Mouse (Mus musculus) cerebellum, postnatal 4 days (tissue): Measurements from ENCODE around the gene Fam234b.

ENCODE experiments used
- DNase-seq, 2 experiments: peaks; one replicate each; pipeline ENCODE4 v3.0.0; 2022; ENCODE audit warnings: low spot score in 2 of 2, mixed read lengths in 1 of 2

Fam234b gene

DNA sequence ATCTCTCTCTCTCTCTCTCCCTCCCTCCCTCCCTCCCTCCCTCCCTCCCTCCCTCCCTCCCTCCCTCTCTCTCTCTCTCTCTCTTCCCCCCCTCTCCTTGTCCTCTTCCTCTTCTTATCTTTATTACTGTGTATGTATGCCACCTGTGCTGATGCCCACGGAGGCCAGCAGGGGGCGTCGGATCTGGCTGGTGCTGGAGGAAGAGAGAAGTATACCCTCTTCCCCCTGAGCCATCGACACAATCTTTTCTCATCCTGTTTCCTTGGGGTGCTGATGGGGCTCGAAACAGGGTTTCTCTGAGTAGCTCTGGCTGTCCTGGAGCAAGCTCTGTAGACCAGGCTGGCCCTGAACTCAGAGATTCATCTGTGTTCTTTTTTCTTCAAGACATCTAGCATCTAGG lies 14.9 kb upstream of the Fam234b start:
- no peak for DNase-seq

- DNase-seq, result no peak
Measured at GRCm38 (mm10) chr6:135183961-135184360, 13.8 kb upstream of the Fam234b start.

- DNase-seq, result no peak
Measured at GRCm38 (mm10) chr6:135187076-135187917, 10.5 kb upstream of the Fam234b start.

GRCm38 (mm10) chr6:135188629-135189028 lies 9.1 kb upstream of the Fam234b start:
- DNase-seq, result no peak

GRCm38 (mm10) chr6:135190122-135190521 lies 7.7 kb upstream of the Fam234b start:
- DNase-seq, result no peak

DNA sequence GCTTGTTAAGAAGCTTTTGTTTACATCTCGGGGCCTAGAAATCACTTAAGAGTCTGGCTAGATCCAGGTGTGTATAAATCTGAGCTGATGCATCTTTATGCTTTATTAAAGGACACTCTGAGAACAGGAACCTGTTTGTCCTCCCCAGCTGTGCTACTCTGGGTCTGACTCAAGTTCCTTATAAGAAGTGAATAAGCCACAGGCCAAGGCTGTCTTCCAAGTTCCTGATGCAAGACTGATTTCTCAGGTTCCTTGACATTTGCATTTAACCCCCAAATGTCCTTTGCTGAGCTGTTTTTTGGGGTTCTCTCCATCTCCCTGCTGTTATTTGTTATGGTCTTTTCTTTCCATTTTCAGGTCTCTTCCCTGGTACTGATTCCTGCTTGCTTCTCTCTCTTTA lies 5.9 kb upstream of the Fam234b start:
- DNase-seq, result no peak

- no peak for DNase-seq
Measured at GRCm38 (mm10) chr6:135192993-135193392, 4.8 kb upstream of the Fam234b start.

DNA sequence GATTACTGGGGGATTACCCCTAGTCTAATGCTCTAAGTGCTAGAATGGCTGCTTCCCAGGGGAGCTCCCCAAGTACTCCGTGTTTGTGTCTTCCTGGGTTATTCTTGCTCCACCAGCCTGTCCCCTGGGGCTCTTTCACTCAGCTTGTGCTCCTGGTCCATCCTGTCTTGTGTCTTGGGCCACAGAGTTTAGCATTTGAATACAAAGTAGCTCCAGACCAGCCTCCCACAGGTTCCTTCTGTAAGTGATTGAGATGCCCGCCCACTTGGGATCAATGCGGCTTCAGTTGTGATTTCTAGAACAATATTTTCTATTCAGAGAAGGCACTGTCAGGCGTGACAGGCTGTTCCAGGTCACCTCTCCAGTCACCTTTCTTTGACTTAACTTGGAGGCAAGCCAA lies 4.0 kb upstream of the Fam234b start:
- DNase-seq, result no peak

- no peak for DNase-seq
Measured at GRCm38 (mm10) chr6:135194907-135195306, 2.9 kb upstream of the Fam234b start.

- DNase-seq, result no peak
Measured at GRCm38 (mm10) chr6:135196707-135197106, 1.1 kb upstream of the Fam234b start.

DNA sequence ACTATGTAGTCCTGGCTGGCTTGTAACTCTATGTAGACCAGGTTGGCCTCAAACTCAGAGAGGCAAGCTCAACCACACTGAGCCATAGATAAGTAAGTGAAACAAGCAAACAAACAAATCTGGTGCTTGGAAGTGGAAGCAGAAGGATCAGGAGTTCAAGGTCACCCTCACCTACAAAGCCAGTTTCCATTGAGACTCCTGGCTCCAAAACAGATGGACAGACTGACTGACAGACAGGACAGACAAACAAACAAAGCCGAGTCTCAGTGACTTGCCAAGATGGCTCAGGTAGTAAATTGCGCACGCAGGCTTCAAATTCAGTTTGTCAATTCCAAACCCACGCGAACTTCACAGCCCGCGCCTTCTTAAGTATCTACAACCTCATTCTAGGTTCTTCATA lies 331 bp upstream of the Fam234b start:
- DNase-seq, result no peak

DNA sequence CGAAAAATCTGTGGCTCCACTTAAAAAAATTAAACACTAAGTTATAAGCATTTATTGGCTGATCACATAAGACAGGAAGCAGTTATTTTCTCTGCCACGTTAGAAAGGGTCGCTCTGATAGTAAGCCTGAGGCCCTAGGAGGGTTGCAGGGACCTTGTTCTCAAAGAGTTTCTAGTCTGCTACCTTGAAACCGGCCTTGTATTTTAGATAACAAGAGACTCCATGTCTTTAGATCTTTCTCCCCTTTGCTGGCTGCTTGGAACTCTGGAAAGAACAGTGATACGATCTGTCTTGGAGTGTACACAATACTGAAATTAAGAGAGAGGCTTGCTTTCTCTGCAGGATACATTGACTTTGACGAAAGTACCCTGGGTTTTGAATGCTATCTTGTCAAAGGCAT lies 949 bp downstream of the Fam234b start:
- no peak for DNase-seq

GRCm38 (mm10) chr6:135200122-135200957 lies 2.6 kb downstream of the Fam234b start:
- DNase-seq, result no peak

GRCm38 (mm10) chr6:135202668-135203067 lies 4.9 kb downstream of the Fam234b start:
- DNase-seq, result no peak

GRCm38 (mm10) chr6:135203737-135204136 lies 6.0 kb downstream of the Fam234b start:
- no peak for DNase-seq

- no peak for DNase-seq
Measured at GRCm38 (mm10) chr6:135204869-135205268, 7.1 kb downstream of the Fam234b start.

DNA sequence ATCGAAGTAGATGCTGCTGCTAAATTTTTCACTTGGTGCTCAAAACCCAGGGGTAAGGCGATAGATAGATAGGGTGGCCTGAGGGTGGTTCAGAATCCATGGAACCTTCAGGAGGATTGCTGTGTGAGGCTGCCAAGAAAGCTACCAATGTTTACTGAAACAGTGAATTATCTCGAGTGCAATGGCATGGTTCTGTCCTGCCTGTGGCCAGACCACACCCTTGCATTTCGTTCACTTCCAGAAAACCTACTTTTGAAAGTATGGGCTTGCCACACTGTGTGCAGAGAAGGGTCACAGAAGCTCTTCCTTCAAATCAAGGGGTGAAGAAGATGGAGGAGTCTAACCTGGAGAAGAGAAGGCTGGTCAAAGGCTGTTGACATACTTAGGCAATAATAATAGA lies 8.0 kb downstream of the Fam234b start:
- no peak for DNase-seq

- DNase-seq, result no peak
Measured at GRCm38 (mm10) chr6:135206909-135207308, 9.1 kb downstream of the Fam234b start.

DNA sequence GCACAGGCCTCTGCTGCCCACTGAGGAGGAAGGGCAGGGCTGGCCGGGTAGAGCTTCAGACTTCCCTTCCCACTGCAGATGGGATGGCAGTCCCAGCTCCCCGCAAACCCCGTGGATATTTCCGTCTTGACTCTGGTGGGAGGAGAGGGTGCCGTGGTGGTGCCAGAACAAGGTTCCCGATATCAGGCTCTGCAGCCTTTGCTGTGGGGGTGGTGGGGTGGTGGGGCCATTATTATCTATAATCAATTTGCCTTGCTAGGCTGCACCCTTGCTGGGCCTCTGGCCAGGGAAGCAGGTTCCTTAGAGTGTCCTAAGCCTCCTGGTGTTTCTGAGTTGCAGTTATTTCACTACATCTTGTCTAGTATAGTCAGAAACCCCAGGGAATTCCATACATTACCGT lies 13.4 kb downstream of the Fam234b start:
- DNase-seq, result no peak

- no peak for DNase-seq
Measured at GRCm38 (mm10) chr6:135212666-135213065, 14.9 kb downstream of the Fam234b start.

- DNase-seq, result no peak
Measured at GRCm38 (mm10) chr6:135218330-135218729, 20.6 kb downstream of the Fam234b start.

DNA sequence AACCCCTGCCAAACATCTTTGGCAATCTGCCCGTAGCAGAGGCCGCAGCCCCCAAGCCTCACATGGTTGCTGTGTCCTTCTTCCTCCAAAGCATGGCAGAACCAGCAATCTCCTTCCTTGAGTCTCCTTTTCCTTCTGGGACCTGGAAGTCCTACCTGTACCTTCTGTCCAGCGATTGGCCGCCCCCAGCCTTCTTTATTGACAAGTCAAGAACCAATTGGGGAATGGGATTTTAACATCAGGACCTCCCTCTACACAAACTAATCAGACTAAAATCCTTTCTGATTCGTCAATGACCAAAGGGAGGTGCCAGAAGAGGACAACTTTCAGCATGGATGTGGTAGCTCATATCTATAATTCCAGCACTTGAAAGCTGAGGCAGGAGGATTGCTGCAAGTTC lies 22.1 kb downstream of the Fam234b start:
- no peak for DNase-seq
